Mouse (Mus musculus): Measurements from ENCODE around the gene Psg29.

Gene Psg29

GRCm38 (mm10) chr7:17203177-17203576 is at the start of gene Psg29:
Gene Psg29, plus strand, starts transcription at chr7:17203477.
- DNase-seq (ENCODE audit: low read depth) = no peak

DNA sequence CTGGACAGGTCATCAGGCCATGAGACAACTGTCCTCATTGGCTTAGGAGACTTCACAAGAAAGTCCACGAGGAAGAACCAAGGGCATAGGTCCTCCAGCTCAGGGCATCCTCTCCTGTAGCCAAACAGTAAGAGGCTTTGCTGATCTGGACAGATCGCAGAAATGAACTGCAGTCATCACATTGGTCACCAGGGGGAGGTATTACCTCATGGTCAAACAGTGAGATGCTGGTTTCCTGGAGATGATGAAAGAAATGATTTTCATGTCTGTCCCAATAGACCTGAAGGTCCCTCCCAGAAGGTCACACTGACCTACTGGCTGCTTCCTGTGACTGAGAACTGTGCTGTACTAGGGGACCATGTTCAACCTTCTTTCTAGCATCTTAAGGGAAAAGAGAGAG is 47.6 kb upstream of the Psg29 start:
- DNase-seq (ENCODE audit: low read depth) = peak; percentile 3

GRCm38 (mm10) chr7:17156885-17157677 is 46.2 kb upstream of the Psg29 start:
- no peak for DNase-seq (ENCODE audit: low read depth)

GRCm38 (mm10) chr7:17159011-17159410 is 44.3 kb upstream of the Psg29 start:
- no peak for DNase-seq (ENCODE audit: low read depth)

- DNase-seq (ENCODE audit: low read depth) = no peak
These were observed 31.4 kb upstream of the Psg29 start for GRCm38 (mm10) chr7:17171827-17172226.

DNA sequence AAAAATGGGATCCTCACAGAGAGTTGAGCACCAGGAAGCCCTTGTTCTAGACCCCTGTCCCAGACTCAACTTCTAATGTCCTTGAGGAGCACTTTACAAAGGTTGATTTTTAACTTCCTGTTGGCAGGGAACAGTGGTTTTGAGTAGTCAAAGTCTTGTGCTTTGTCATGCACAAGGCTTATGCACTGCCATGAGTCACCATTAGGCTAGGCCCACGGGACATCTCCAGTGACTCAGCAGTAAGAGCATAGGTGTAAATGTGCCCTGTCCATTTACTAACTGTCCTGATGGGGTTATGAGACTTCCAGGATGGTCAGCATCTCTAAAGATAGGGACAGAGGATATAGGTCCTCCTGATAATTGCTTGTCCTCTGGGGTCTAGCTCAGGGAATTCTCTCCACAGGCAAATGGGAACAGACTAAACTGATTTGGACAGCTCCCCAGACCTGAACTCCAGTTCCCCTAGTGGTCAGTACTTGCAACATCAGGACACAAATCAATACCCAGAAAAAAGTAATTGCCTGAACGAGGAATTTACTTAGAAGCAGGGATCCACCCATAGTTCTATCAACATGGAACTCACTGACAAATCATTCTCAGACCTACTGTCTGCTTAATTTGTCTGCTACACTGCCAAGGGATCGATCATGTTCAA is 2.4 kb downstream of the Psg29 start:
- no peak for DNase-seq (ENCODE audit: low read depth)

Measured in c-Kit-positive CD71-positive TER-119-negative erythroid progenitor cells, embryonic 14.5 days (primary cell).